Mouse (Mus musculus): ENCODE results near the gene Ccdc88c. TPM values are rescaled to one million over a fixed set of nuclear protein-coding genes. Genes with fewer than 3 reads are reported as not detected.
A peak's percentile ranks its signal among the peaks of the same experiment; 100 is the strongest.

Ccdc88c gene
- polyA plus RNA-seq, 1 experiment from 2014 or later = 22.6 TPM

GRCm38 (mm10) chr12:100969808-100970207, 59.0 kb downstream of the Ccdc88c start:
- H3K36me3 ChIP-seq (replicated peaks) = peaks cover 71% of the 10 kb centered on the region
- 87% methylated on average over 7 of the region's 7 CpGs for WGBS

DNA sequence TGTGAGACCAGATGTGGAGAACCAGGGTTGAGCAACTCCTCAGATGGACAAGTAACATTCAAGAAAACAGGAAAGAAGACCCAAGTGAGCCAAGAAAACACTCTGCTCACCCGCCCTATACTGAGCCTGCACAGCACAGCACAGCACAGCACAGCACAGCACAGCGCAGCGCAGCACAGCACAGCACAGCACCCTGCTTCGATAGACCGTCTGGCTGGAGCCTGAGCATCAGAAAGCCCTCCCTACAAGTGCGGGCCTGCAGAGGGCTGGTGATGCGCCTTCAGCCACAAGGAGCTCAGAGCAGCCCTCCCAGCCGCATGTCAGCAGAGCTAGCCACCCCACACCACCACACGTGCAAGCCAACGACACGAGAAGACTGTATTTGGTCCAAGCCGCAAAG, 61.5 kb downstream of the Ccdc88c start:
- H3K36me3 ChIP-seq (replicated peaks) = peaks cover 78% of the 10 kb centered on the region
- no peak overlapping the region for H3K27ac ChIP-seq
- 94% methylated on average over 12 of the region's 12 CpGs for WGBS
- H3K9me3 ChIP-seq = no peaks in the 10 kb centered on the region
- H3K4me3 ChIP-seq = no peak overlapping the region
- no peaks in the 10 kb centered on the region for H3K4me1 ChIP-seq
- H3K27me3 ChIP-seq (ENCODE audit: poor library complexity, severe bottlenecking) = no peaks in the 10 kb centered on the region
- DNase-seq (ENCODE audit: extremely low spot score, low spot score) = no peak

More at GRCm38 (mm10) chr12:100969808-100970207, 59.0 kb downstream of the Ccdc88c start:
- H3K27ac ChIP-seq = no peak overlapping the region
- no peaks in the 10 kb centered on the region for H3K9me3 ChIP-seq
- H3K27me3 ChIP-seq (ENCODE audit: poor library complexity, severe bottlenecking) = no peaks in the 10 kb centered on the region
- no peak overlapping the region for H3K4me3 ChIP-seq
- no peaks in the 10 kb centered on the region for H3K4me1 ChIP-seq
- no peak for DNase-seq (ENCODE audit: extremely low spot score, low spot score)

- peaks cover 88% of the 10 kb centered on the region for H3K36me3 ChIP-seq (replicated peaks)
- no peak overlapping the region for H3K27ac ChIP-seq
These were observed 62.6 kb downstream of the Ccdc88c start for GRCm38 (mm10) chr12:100966253-100966652.

GRCm38 (mm10) chr12:100965298-100965697, 63.6 kb downstream of the Ccdc88c start:
- no peak for DNase-seq (ENCODE audit: extremely low spot score, low spot score)
- Histone ChIP-seq H3K36me3 (replicated peaks) (peaks cover 95% of the 10 kb centered on the region), H3K4me1 (no peaks in the 10 kb centered on the region), H3K27ac (no peak overlapping the region), H3K27me3 (ENCODE audit: poor library complexity, severe bottlenecking) (no peaks in the 10 kb centered on the region), H3K4me3 (no peak overlapping the region), H3K9me3 (no peaks in the 10 kb centered on the region)
- 93% methylated on average over 3 of the region's 3 CpGs for WGBS

More at GRCm38 (mm10) chr12:100966253-100966652, 62.6 kb downstream of the Ccdc88c start:
- H3K4me3 ChIP-seq = no peak overlapping the region
- WGBS = 92% methylated on average over 9 of the region's 9 CpGs
- no peaks in the 10 kb centered on the region for H3K9me3 ChIP-seq
- H3K27me3 ChIP-seq (ENCODE audit: poor library complexity, severe bottlenecking) = no peaks in the 10 kb centered on the region
- DNase-seq (ENCODE audit: extremely low spot score, low spot score) = no peak
- no peaks in the 10 kb centered on the region for H3K4me1 ChIP-seq

DNA sequence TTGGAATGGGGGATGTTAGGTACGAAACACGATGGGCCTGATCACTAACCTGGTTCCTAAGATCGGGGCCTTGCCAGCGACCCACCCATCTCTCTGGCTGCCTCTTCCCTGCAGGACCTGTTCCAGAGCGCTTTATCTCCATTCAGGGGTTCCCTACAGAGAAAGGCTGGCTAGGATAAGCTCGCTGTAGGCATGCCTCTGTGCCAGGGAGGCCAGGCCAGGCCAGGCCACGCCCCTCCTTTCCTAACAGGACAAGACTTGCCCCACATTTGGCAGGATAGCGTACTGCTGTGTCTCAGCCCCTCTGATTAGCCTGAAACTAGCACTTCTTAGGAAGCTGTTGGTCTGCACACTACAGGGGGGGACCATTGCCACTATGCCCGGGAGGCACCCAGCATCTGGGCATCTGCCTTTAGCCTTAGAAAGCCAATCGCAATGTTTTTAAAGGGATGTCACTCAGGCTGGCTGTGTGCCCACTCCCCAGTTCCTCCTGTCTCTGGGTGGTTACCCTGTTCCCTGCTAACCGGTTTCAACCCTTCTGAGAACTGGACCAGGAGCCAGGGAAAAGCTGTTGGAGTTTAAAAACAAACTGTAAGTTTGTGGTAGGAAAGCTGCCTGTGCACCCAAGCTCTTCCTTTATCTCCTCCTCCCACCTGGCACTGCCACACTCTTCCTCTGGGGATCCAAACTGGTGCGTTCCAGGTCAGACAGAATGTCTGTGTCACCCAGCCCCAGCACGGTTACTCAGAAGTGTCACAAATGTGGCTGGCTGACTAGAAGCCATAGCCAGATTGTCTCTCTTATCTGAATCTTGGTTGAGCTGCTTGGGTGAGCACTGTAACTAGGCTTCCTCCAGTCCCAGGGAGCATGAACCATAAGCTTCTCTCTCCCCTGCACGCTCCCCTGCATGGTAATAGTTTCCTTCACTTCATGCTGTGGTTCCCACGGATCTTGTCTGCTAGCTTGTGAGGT, 69.9 kb downstream of the Ccdc88c start:
- peaks cover 35% of the 10 kb centered on the region for H3K4me1 ChIP-seq
- no peaks in the 10 kb centered on the region for H3K9me3 ChIP-seq
- DNase-seq (ENCODE audit: extremely low spot score, low spot score) = no peak
- 74% methylated on average over 15 of the region's 15 CpGs for WGBS
- no peaks in the 10 kb centered on the region for H3K27me3 ChIP-seq (ENCODE audit: poor library complexity, severe bottlenecking)
- H3K36me3 ChIP-seq (replicated peaks) = peaks cover 86% of the 10 kb centered on the region
- no peak overlapping the region for H3K4me3 ChIP-seq
- H3K27ac ChIP-seq = 0 out of 2 replicates have a peak overlapping the region, but pooled peaks have one; percentile 76

DNA sequence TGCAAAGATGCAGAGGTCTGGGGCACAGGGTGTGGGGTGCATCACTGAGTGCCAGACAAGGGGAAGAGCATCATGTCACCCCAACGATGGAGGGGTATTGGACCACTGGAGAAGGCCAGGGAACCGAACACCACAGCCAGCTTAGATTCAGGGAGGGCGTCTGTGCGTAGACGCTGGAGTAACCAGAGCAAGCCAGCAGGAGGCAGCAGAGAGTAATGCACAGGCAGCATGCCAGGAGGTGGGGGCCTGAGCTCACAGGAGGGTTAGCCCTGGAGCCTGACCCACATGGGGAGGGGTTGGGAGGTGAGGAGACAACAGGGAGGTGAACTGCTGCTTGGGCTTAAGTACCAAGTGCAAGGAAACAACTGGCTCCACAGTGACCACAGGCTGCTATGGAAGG, 70.8 kb downstream of the Ccdc88c start:
- peak; percentile 82 for DNase-seq (ENCODE audit: extremely low spot score, low spot score)
- Histone ChIP-seq H3K4me1 (peaks cover 38% of the 10 kb centered on the region), H3K9me3 (no peaks in the 10 kb centered on the region), H3K27ac (peak overlapping the region; percentile 76), H3K27me3 (ENCODE audit: poor library complexity, severe bottlenecking) (no peaks in the 10 kb centered on the region), H3K36me3 (replicated peaks) (peaks cover 86% of the 10 kb centered on the region), H3K4me3 (no peak overlapping the region; the same call in 1 of the 2 replicates)
- WGBS = 27% methylated on average over 5 of the region's 5 CpGs

- WGBS = 66% methylated on average over 3 of the region's 3 CpGs
These were observed 71.6 kb downstream of the Ccdc88c start for GRCm38 (mm10) chr12:100957257-100957656.

DNA sequence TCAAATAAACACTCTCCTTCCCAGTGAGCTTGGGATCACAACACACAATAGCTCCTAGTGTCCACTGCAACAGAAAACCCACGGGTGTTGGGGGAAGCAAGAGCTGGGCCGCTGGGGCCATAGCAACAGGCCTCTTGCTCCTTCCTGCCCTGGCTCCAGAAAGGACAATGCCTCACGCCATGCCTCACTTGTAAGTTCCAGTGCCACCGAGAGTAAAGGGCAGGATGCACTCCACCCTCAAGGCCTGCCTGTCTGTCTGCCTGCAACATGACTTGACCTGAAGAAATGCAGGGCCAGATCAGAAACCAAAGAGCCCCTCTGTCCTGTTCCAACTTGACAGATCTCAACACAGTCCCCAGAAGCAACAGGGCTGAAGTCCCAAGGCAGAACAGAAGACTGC, 72.0 kb downstream of the Ccdc88c start:
- Histone ChIP-seq H3K9me3 (no peaks in the 10 kb centered on the region), H3K4me1 (peaks cover 47% of the 10 kb centered on the region), H3K36me3 (replicated peaks) (peaks cover 86% of the 10 kb centered on the region), H3K4me3 (no peak overlapping the region), H3K27ac (peak overlapping the region; percentile 76), H3K27me3 (ENCODE audit: poor library complexity, severe bottlenecking) (no peaks in the 10 kb centered on the region)
- DNase-seq (ENCODE audit: extremely low spot score, low spot score) = no peak
- WGBS = 65% methylated on average over 4 of the region's 4 CpGs

More at GRCm38 (mm10) chr12:100957257-100957656, 71.6 kb downstream of the Ccdc88c start:
- Histone ChIP-seq H3K27ac (peak overlapping the region; percentile 76), H3K4me3 (no peak overlapping the region), H3K27me3 (ENCODE audit: poor library complexity, severe bottlenecking) (no peaks in the 10 kb centered on the region), H3K36me3 (replicated peaks) (peaks cover 86% of the 10 kb centered on the region), H3K9me3 (no peaks in the 10 kb centered on the region), H3K4me1 (peaks cover 45% of the 10 kb centered on the region)
- DNase-seq (ENCODE audit: extremely low spot score, low spot score) = no peak

DNA sequence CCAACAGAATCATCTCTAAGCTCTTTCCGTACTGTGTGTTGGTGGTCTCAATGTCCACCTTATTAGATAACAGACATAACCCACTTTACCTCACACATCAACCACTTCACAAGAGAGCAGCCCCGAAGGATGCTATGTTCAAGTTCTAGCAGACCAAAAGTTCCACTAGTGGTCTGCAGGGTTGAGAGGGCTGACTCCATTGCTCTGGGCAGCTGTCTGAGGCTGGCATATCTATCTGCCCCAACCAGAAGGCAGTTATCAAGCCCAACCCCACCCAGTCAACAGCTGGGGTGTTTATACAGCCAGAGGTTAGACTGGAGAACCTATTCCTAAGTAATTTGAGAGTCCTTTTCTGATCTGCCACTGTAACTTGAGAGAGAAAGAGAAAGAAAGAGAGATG, 72.8 kb downstream of the Ccdc88c start:
- Histone ChIP-seq H3K27ac (0 out of 2 replicates have a peak overlapping the region, but pooled peaks have one; percentile 76), H3K36me3 (replicated peaks) (peaks cover 87% of the 10 kb centered on the region), H3K9me3 (no peaks in the 10 kb centered on the region), H3K4me1 (peaks cover 47% of the 10 kb centered on the region), H3K27me3 (ENCODE audit: poor library complexity, severe bottlenecking) (no peaks in the 10 kb centered on the region), H3K4me3 (no peak overlapping the region)
- WGBS = 85% methylated on average over 2 of the region's 2 CpGs
- no peak for DNase-seq (ENCODE audit: extremely low spot score, low spot score)

- WGBS = 81% methylated on average over 8 of the region's 8 CpGs
- no peaks in the 10 kb centered on the region for H3K27me3 ChIP-seq (ENCODE audit: poor library complexity, severe bottlenecking)
- no peaks in the 10 kb centered on the region for H3K9me3 ChIP-seq
- no peak overlapping the region for H3K27ac ChIP-seq
- no peak overlapping the region for H3K4me3 ChIP-seq
- H3K4me1 ChIP-seq = peaks cover 45% of the 10 kb centered on the region
- H3K36me3 ChIP-seq (replicated peaks) = peaks cover 88% of the 10 kb centered on the region
- DNase-seq (ENCODE audit: extremely low spot score, low spot score) = no peak
These were observed 74.9 kb downstream of the Ccdc88c start for GRCm38 (mm10) chr12:100953926-100954325.

DNA sequence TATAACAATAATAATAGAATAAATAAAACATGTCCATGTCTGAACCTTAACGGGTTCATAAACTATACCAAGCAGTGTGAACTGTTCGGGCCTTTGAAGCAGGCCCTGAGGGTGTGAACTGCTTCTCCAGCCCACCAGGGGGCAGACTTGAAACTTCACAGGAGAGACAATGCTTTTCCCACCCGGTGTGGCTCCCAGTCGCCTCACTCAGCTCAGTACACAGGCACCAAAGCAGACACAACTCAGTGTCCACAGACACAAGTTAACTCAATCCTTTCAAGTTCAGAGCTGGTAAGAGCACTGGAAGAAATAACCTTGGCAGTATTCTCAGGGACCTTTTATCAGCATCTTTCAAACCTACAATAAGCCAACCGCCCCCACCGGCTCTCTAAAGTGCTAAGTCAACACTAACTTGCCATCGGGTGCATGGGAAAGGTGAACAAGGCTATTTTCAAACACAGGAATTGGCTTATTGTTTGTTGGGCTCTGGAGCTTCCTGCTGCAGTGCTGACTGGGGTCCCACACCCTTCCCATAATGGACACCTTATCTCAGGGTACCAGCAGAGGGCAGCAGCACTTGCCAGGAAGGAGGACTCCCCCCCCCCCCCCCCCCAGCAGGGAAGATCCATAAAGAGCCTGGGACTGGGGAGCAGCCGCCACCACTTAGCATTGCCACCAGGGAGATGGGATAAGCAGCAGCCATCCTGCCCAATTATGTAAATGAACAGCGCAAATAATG, 76.5 kb downstream of the Ccdc88c start:
- Histone ChIP-seq H3K27me3 (ENCODE audit: poor library complexity, severe bottlenecking) (no peaks in the 10 kb centered on the region), H3K9me3 (no peaks in the 10 kb centered on the region), H3K36me3 (replicated peaks) (peaks cover 99% of the 10 kb centered on the region), H3K4me1 (peaks cover 29% of the 10 kb centered on the region), H3K4me3 (no peak overlapping the region), H3K27ac (0 out of 2 replicates have a peak overlapping the region, but pooled peaks have one; percentile 63)
- peak; percentile 63 for DNase-seq (ENCODE audit: extremely low spot score, low spot score)
- 48% methylated on average over 9 of the region's 9 CpGs for WGBS

- H3K4me3 ChIP-seq = no peak overlapping the region
- no peaks in the 10 kb centered on the region for H3K27me3 ChIP-seq (ENCODE audit: poor library complexity, severe bottlenecking)
- WGBS = 83% methylated on average over 5 of the region's 5 CpGs
- no peak for DNase-seq (ENCODE audit: extremely low spot score, low spot score)
- no peaks in the 10 kb centered on the region for H3K9me3 ChIP-seq
- peaks cover 99% of the 10 kb centered on the region for H3K36me3 ChIP-seq (replicated peaks)
- H3K27ac ChIP-seq = no peak overlapping the region
- peaks cover 12% of the 10 kb centered on the region for H3K4me1 ChIP-seq
These were observed 79.7 kb downstream of the Ccdc88c start for GRCm38 (mm10) chr12:100949146-100949545.
